Mouse (Mus musculus) c-Kit-negative CD71-positive TER-119-positive erythroid progenitor cells, embryonic 14.5 days (primary cell): ENCODE data around the gene Vmn2r90.
"Not testable (repeated sequence)": the region's sequence is repeated elsewhere in the genome, so short reads cannot be mapped to it uniquely, and the experiment has no call there.

Source experiments
- DNase-seq: peaks from one replicate; pipeline ENCODE4 v3.0.0-alpha.2; 2013; ENCODE audit warnings: low read depth, low spot score

Vmn2r90 gene

GRCm38 (mm10) chr17:17703447-17703846, at the start of gene Vmn2r90:
Gene Vmn2r90, plus strand, starts transcription at chr17:17703747.
- DNase-seq, result no peak

DNA sequence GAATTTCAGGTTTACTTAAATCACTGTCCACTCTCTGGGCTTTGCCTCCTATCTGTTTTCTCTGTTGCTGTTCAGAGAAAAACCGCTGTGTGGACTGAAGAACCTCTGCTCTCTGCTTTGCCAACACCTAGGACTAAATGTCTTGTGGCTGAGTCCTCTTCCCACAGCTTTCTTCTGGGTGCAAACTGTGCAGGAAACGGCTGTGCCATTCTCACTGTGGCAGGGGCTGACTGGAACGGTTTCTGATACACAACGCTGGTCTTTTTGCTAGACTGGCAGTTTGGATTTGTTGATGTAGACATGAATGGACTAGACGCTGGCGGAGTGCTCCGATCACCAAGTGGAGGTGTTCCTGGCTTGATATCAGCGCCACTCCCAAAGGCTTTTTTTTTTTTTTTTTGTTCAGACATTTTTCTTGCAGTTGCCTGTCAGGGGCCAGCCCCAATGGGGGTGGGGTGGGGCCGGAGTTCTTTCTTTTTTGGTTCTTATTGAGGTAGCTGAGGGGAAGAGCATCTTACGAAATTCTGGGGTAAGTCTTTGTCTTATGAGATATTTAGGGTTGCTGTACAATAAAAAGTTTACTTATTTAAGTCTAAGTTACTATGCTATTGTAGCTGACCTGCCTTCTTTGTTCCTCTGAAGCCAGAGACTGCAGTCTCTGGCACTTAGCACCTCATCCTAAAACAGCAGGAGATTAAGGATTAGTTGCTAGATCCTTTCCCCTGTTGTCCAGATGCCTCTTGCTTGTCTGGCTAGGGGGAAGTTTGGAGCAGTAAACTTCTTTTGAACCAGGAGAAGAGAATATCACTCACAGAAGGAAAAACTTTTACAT, 48.3 kb upstream of the Vmn2r90 start:
- no peak for DNase-seq

GRCm38 (mm10) chr17:17655829-17656176, 47.7 kb upstream of the Vmn2r90 start:
- DNase-seq, result no peak

DNA sequence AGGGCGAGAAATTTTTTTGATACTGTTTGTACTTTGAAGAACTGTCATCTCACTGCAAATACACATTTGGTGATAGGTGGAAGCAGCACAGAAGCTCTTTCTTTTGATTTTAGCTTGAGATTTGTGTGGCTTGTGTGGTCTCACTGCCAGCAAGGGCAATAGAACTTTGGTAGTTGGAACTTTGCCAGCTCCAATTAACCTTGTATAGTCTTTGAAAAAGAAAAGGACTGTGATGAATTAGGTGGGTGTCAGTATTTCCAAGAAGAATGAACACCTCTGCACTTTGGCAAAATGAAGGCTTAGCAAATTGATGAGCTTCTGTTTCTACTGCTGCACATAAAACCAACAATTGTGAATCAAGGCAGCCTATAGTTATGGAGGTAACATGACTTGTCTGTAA, 24.8 kb upstream of the Vmn2r90 start:
- DNase-seq, result no peak

GRCm38 (mm10) chr17:17690659-17691058, 12.9 kb upstream of the Vmn2r90 start:
- no peak for DNase-seq

DNA sequence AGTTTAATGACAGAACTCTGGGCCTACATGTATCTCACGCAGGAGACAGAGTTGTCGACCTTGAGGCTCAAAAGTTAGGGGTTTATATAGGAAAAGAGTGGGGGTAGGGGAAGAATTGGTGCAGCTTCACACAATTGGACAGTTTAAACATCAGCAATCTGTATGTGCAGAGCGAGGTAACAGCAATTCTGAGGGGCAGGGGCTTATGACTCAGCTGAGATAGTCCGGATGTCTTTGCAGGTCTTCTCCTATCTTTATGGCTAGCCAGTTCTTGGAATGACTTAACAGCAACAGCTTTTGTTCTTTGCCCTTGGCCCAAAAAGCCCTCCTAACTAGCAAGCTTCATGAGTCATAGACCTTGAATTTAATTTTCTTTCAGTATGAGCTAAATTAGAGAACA, 28.8 kb downstream of the Vmn2r90 start:
- DNase-seq, result not testable (repeated sequence)

GRCm38 (mm10) chr17:17738635-17739034, 35.1 kb downstream of the Vmn2r90 start:
- DNase-seq, result no peak

DNA sequence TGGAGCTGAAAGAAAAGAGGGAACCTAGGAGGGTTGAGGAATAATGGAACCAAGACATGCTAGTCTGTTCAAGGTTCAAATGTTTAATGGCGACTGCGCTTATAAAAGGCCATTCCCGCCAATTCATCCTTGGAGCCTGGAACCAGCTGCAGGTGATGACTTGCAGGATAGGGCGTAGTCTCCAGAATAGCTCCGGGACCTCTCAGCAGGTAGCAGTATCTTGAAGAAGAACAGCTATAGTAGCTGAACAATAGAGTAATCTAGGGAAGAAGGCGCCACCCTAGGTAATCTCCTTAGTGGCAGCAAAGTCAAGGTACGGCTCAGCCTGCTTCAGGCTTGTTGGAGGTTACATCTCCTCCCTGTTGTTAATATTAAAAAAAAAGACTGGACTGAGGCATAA, 35.8 kb downstream of the Vmn2r90 start:
- DNase-seq, result not testable (repeated sequence)

DNA sequence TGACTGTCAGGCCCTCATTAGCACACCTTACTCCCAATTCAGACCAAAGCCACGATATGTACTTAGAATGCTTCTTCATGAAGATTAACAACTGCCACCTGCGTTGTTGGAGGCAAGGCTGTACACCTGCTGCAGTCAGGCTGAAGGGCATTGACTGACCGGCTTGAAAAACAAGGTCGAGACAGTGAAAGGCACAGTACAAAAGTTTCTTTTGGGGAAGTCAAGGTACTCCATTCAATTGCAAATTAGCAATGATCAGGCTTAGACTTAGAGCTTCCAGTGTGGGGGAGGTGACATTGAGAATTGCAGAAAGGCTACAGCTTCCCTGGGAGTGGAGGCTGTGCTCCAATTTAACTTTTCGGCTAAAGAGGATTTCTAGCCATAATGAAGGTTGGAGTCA, 36.4 kb downstream of the Vmn2r90 start:
- DNase-seq, result not testable (repeated sequence)

GRCm38 (mm10) chr17:17741516-17741915, 38.0 kb downstream of the Vmn2r90 start:
- DNase-seq, result not testable (repeated sequence)

- DNase-seq, result not testable (repeated sequence)
These were observed 45.8 kb downstream of the Vmn2r90 start for GRCm38 (mm10) chr17:17749371-17749770.

DNA sequence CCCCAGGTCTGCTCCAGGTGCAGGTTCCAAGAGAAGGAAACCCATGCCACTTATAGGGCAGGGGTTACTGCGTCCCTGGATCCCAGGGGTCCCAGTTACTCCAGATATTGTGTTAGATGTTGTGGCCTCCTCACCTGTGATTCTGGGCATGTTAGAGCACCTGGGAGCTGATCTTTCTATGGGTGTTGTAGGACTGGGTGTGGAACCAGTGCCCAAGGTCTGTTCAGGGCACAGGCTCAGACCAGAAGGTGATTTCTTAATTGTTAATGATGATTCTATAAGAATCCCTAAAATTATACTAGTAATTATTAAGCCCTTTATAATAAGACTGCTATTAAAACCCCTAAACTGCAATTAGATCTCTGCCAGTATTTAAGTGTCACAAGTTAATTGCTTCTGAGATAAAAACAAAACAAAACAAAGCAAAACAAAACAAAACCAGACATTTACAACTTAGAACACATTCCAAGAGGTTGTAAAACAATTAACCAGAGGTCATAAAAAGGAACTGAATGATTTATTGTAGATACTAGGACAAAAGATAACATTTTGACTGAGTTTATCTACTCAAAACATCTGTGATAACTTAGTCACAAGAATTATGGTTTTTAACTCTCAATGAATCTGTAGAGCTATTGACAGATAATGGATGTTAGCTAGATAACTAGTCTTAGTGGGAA, 59.2 kb downstream of the Vmn2r90 start:
- DNase-seq, result no peak

GRCm38 (mm10) chr17:17764206-17764605, 60.7 kb downstream of the Vmn2r90 start:
- no peak for DNase-seq

DNA sequence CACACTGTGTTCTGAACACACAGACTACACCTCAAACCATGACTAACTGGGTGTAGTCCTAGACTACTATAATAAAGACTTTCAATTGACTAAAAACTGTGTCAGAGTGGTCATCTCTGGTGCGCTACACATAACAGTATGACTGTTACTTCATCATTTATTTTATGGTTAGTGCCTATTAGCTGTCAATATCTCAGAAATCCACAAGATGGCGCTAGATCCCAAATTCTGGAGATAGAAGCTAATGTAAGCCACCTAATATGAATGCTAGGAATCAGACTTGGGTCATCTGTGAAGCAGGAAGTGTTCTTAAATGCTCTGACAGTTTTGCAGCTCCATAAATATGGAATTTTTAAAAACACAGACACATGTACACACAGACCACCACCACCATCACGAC, 62.9 kb downstream of the Vmn2r90 start:
- DNase-seq, result peak; percentile 9
